Mouse (Mus musculus) kidney, postnatal 25 days (tissue): ENCODE measurements around the gene H2-K1.
"Not testable (repeated sequence)": the region's sequence is repeated elsewhere in the genome, so short reads cannot be mapped to it uniquely, and the experiment has no call there.

Experiments used
- DNase-seq, 2 experiments: peaks; one replicate each; pipeline ENCODE4 v3.0.0; 2021; ENCODE audit warnings: mixed read lengths in 2 of 2

Gene H2-K1

GRCm38 (mm10) chr17:34026917-34027655, 26.9 kb upstream of the H2-K1 start:
- peak in 1 of 2 experiments; percentile 60 for DNase-seq

GRCm38 (mm10) chr17:34026221-34026620, 26.1 kb upstream of the H2-K1 start:
- no peak for DNase-seq

- no peak for DNase-seq
Observed at GRCm38 (mm10) chr17:34025756-34026151, 25.6 kb upstream of the H2-K1 start.

GRCm38 (mm10) chr17:34024861-34025755, 25.0 kb upstream of the H2-K1 start:
- DNase-seq, result peak in 1 of 2 experiments; percentile 41

- DNase-seq, result peak; percentile 85 to 92
Observed at GRCm38 (mm10) chr17:34024317-34024821, 24.2 kb upstream of the H2-K1 start, which contains the start of gene Ring1. Gene Ring1 (minus strand): TSS chr17:34024680.

GRCm38 (mm10) chr17:34023678-34024077, 23.5 kb upstream of the H2-K1 start:
- DNase-seq, result no peak

GRCm38 (mm10) chr17:34022987-34023386, 22.8 kb upstream of the H2-K1 start:
- DNase-seq, result peak in 1 of 2 experiments; percentile 50

- DNase-seq, result no peak
Observed at GRCm38 (mm10) chr17:34022414-34022783, 22.3 kb upstream of the H2-K1 start.

GRCm38 (mm10) chr17:34021539-34022413, 21.6 kb upstream of the H2-K1 start:
- DNase-seq, result peak in 1 of 2 experiments; percentile 50

- DNase-seq, result no peak
Observed at GRCm38 (mm10) chr17:34013436-34013835, 13.3 kb upstream of the H2-K1 start.

- DNase-seq, result no peak
Observed at GRCm38 (mm10) chr17:34010156-34010555, 10.0 kb upstream of the H2-K1 start.

- no peak for DNase-seq
Observed at GRCm38 (mm10) chr17:34006570-34006969, 6.4 kb upstream of the H2-K1 start.

- DNase-seq, result peak; percentile 44 to 63
Observed at GRCm38 (mm10) chr17:34003426-34003825, 3.3 kb upstream of the H2-K1 start.

- DNase-seq, result not testable (repeated sequence)
Observed at GRCm38 (mm10) chr17:34000796-34001195, 649 bp upstream of the H2-K1 start.

- peak; percentile 38 to 84 for DNase-seq
Observed at GRCm38 (mm10) chr17:33999341-34000149, 602 bp downstream of the H2-K1 start.

GRCm38 (mm10) chr17:33998697-33999096, 1.4 kb downstream of the H2-K1 start:
- not testable (repeated sequence) for DNase-seq

- not testable (repeated sequence) for DNase-seq
Observed at GRCm38 (mm10) chr17:33997025-33997424, 3.1 kb downstream of the H2-K1 start.

GRCm38 (mm10) chr17:33995651-33996050, 4.5 kb downstream of the H2-K1 start:
- no peak for DNase-seq

- DNase-seq, result no peak
Observed at GRCm38 (mm10) chr17:33994959-33995358, 5.2 kb downstream of the H2-K1 start.

GRCm38 (mm10) chr17:33991788-33992664, 8.1 kb downstream of the H2-K1 start:
- peak; percentile 47 to 75 for DNase-seq
